Mouse (Mus musculus): ENCODE results near the gene Epha4. TPM values are rescaled to one million over a fixed set of nuclear protein-coding genes. Genes with fewer than 3 reads are reported as not detected.

Gene Epha4
- polyA plus RNA-seq (2016; fragmentation: Nextera tagmentation; extraction: Ambion mirVana): 24.9 and 44.3 TPM in 2 replicates

DNA sequence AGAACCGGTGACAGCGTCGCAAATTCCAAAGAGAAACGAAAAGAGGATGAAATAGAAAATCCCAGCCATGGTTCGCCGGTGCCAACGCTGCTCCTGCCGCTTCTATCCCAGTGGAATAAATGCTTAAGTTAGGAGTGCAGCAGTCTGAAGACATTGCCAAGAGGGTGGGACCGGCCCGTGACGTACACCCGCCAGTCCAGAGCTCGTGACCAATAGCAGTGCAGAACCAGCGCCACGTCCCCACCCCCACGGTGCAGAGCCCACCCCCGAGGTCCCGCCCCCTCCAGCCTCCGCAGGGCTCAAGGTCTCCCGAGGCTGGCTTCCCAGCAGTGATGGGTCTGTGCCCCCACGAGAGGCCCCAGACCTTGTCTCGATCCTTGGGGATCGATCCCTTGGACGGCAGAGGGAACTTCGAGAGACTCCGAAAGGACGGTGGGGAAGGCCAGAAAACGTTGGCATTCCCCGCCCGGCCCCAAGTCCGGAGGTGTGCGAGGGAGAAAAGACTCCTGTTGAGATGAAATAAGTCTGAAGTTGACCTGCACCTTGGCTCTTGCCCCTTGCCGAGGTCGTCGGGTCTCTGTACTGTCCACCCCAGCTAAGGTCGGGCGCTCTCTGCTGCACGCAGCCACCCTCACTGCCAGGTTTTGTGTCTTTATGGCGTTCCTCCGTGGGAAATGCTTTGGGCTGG lies at the start of gene Epha4:
Epha4 (minus strand) TSS at position 126 of the 688 bp plus-strand sequence.
- Histone ChIP-seq H3K27me3 (ENCODE audit: low read depth, poor library complexity, severe bottlenecking) (peaks cover 17% of the 10 kb centered on the region), H3K9me3 (replicated peaks) (no peaks in the 10 kb centered on the region), H3K27ac (peak within 1 kb of the TSS; percentile 91), H3K4me3 (peak within 1 kb of the TSS; percentile 81), H3K4me1 (peaks cover 46% of the 10 kb centered on the region), H3K36me3 (peaks cover 10% of the 10 kb centered on the region)
- DNase-seq (ENCODE audit: low spot score): peak; percentile 93
- under 1% methylated on average over 40 of the region's 40 CpGs for WGBS

GRCm38 (mm10) chr1:77556199-77556598 lies 41.3 kb upstream of the Epha4 start:
- DNase-seq (ENCODE audit: low spot score): no peak
- no peak overlapping the region for H3K4me3 ChIP-seq
- WGBS: 85% methylated on average over 3 of the region's 3 CpGs

GRCm38 (mm10) chr1:77551927-77552326 lies 37.0 kb upstream of the Epha4 start:
- Histone ChIP-seq H3K4me3 (no peak overlapping the region), H3K36me3 (no peaks in the 10 kb centered on the region), H3K27ac (no peak overlapping the region), H3K9me3 (replicated peaks) (no peaks in the 10 kb centered on the region), H3K27me3 (ENCODE audit: low read depth, poor library complexity, severe bottlenecking) (no peaks in the 10 kb centered on the region), H3K4me1 (no peaks in the 10 kb centered on the region)
- no peak for DNase-seq (ENCODE audit: low spot score)
- WGBS: 94% methylated on average over 7 of the region's 7 CpGs

More at GRCm38 (mm10) chr1:77556199-77556598, 41.3 kb upstream of the Epha4 start:
- no peaks in the 10 kb centered on the region for H3K4me1 ChIP-seq
- H3K27me3 ChIP-seq (ENCODE audit: low read depth, poor library complexity, severe bottlenecking): no peaks in the 10 kb centered on the region
- H3K27ac ChIP-seq: no peak overlapping the region
- H3K36me3 ChIP-seq: no peaks in the 10 kb centered on the region
- H3K9me3 ChIP-seq (replicated peaks): no peaks in the 10 kb centered on the region

DNA sequence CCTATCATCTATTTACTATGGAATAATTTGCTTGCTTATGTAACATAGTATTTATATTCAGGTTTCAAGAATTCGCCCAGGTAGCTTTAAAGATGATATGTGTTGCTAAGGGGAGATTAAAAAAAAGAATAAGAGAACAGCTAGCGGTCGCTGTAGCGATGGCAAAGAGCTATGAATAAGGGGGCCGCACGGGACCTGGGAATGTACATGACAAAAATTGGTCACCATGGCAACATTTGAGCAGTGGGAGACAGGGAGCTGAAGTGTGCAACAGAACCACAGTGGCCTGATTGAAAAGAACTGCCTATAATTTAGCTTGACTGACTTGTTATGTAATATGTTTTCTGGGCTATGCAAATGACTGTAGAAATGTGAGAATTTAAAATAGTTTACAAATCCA lies 30.8 kb upstream of the Epha4 start:
- no peak overlapping the region for H3K27ac ChIP-seq
- WGBS: 83% methylated on average over 6 of the region's 6 CpGs
- H3K4me1 ChIP-seq: no peaks in the 10 kb centered on the region
- H3K9me3 ChIP-seq (replicated peaks): no peaks in the 10 kb centered on the region
- no peak overlapping the region for H3K4me3 ChIP-seq
- no peak for DNase-seq (ENCODE audit: low spot score)
- H3K36me3 ChIP-seq: no peaks in the 10 kb centered on the region
- H3K27me3 ChIP-seq (ENCODE audit: low read depth, poor library complexity, severe bottlenecking): no peaks in the 10 kb centered on the region

- Histone ChIP-seq H3K4me3 (no peak overlapping the region), H3K4me1 (no peaks in the 10 kb centered on the region), H3K9me3 (replicated peaks) (no peaks in the 10 kb centered on the region), H3K27ac (no peak overlapping the region), H3K36me3 (no peaks in the 10 kb centered on the region), H3K27me3 (ENCODE audit: low read depth, poor library complexity, severe bottlenecking) (no peaks in the 10 kb centered on the region)
- 94% methylated on average over 1 of the region's 1 CpGs for WGBS
- DNase-seq (ENCODE audit: low spot score): no peak
Observed at GRCm38 (mm10) chr1:77545035-77545434, 30.1 kb upstream of the Epha4 start.

GRCm38 (mm10) chr1:77544279-77544678 lies 29.4 kb upstream of the Epha4 start:
- H3K36me3 ChIP-seq: no peaks in the 10 kb centered on the region
- no peak overlapping the region for H3K4me3 ChIP-seq
- 38% methylated on average over 3 of the region's 3 CpGs for WGBS
- H3K9me3 ChIP-seq (replicated peaks): no peaks in the 10 kb centered on the region
- no peaks in the 10 kb centered on the region for H3K27me3 ChIP-seq (ENCODE audit: low read depth, poor library complexity, severe bottlenecking)
- no peak for DNase-seq (ENCODE audit: low spot score)
- H3K4me1 ChIP-seq: no peaks in the 10 kb centered on the region
- H3K27ac ChIP-seq: no peak overlapping the region

GRCm38 (mm10) chr1:77539945-77540344 lies 25.1 kb upstream of the Epha4 start:
- Histone ChIP-seq H3K36me3 (no peaks in the 10 kb centered on the region), H3K27ac (no peak overlapping the region), H3K4me1 (no peaks in the 10 kb centered on the region), H3K27me3 (ENCODE audit: low read depth, poor library complexity, severe bottlenecking) (no peaks in the 10 kb centered on the region), H3K4me3 (no peak overlapping the region), H3K9me3 (replicated peaks) (no peaks in the 10 kb centered on the region)
- 88% methylated on average over 12 of the region's 12 CpGs for WGBS
- no peak for DNase-seq (ENCODE audit: low spot score)

DNA sequence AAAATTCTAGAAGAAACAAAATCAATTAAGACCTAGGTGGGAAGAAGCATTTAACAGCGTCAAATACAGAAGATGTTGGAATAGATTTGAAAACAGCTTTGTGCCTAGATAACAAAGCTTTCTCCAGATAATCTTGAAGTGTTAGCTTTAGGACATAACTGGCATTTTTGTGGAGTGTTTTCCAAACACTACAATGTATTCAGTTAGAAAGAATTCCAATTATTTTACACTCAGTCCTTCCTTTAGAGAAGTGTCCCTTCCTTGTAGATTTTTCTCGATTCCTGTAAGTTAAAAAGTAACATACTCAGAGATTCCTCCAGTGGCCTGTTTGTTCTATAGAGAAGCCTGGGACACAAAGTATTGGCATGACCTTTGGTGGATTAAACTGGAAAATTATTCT lies 23.7 kb upstream of the Epha4 start:
- WGBS: 88% methylated on average over 2 of the region's 2 CpGs
- no peak overlapping the region for H3K4me3 ChIP-seq

DNA sequence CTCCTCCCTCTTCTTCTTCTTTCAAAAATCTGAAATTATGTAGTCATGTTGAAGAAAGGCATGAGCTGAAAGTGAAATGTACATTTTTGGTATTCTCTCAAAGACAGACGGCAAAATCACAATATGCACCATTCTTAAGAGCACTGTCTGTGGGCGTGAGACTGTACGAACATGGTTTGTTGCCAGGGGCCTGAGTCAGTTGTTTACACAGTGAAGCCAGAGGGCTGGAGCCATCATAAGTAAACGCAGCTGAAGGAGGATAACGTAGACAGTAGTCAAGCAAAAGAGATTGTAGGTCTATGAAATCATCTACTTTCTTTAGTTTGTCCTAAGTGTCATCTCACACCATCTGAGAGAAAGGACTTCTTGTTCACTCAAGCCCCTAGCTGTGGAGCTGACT lies 21.0 kb upstream of the Epha4 start:
- no peak for DNase-seq (ENCODE audit: low spot score)
- no peaks in the 10 kb centered on the region for H3K9me3 ChIP-seq (replicated peaks)
- no peaks in the 10 kb centered on the region for H3K27me3 ChIP-seq (ENCODE audit: low read depth, poor library complexity, severe bottlenecking)
- no peaks in the 10 kb centered on the region for H3K36me3 ChIP-seq
- H3K4me1 ChIP-seq: no peaks in the 10 kb centered on the region
- no peak overlapping the region for H3K4me3 ChIP-seq
- H3K27ac ChIP-seq: no peak overlapping the region
- 87% methylated on average over 5 of the region's 5 CpGs for WGBS

More for the DNA sequence above, 23.7 kb upstream of the Epha4 start:
- no peak for DNase-seq (ENCODE audit: low spot score)
- Histone ChIP-seq H3K9me3 (replicated peaks) (no peaks in the 10 kb centered on the region), H3K4me1 (no peaks in the 10 kb centered on the region), H3K27me3 (ENCODE audit: low read depth, poor library complexity, severe bottlenecking) (no peaks in the 10 kb centered on the region), H3K27ac (no peak overlapping the region), H3K36me3 (no peaks in the 10 kb centered on the region)

DNA sequence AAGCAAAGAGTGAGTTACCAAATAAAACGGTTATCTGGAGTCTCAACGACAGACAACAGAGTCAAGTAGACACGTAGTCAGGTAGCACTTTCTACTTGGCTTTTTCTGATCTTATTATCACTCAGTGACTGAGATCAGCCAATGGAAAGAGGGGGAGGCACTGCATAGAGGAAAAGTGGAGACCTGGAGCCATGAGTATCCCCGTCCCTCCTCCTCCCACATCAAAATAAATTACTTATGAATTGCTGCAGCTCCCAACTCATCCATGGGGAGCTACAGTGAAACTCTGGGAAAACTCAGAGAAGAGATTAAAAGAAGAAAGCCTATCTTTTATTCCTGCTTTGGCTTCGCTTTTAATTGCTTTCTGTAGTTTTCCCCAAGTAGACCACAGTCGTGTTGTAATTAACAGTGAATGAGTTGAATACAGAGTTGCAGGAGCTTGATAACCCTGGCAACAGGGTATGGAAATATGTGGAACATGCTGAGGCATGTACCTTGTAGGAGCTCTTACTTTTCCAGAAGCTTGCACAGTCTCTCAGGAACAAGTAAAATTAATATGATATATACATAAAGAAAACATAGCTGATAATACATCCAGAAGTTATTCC lies 17.8 kb upstream of the Epha4 start:
- H3K27ac ChIP-seq: no peak overlapping the region

DNA sequence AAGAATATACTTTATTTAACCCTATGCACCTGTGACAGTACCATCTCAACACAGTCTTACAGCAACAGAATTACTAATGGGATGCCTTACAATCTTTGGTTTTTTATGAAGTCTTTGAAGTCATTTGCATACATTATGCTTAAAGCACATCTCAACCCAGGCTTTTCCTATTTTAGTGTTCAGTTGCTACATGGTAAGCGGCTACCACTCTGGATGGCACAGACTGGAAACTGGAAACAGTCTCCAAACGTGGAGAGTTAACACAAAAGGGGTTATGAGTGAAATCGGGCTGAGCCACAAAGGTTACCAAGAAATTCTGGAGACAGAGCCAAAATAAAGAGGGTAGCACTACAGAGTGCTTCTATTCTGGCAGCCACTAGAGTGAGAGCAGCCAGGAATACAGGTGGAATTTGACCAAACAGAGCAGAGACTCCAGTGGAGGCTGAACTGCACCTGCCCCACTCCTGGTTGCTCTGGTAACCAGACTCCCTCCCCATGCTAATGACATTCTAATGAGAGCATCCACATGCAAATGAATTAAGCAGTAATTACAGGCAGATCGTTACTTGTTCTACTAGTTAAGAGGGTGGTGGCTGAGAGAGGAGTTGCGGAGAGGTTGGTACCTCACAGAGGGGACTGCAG lies 17.2 kb upstream of the Epha4 start:
- Histone ChIP-seq H3K9me3 (replicated peaks) (no peaks in the 10 kb centered on the region), H3K27me3 (ENCODE audit: low read depth, poor library complexity, severe bottlenecking) (no peaks in the 10 kb centered on the region), H3K4me1 (no peaks in the 10 kb centered on the region), H3K36me3 (no peaks in the 10 kb centered on the region), H3K27ac (no peak overlapping the region), H3K4me3 (no peak overlapping the region)
- WGBS: 56% methylated on average over 5 of the region's 5 CpGs
- no peak for DNase-seq (ENCODE audit: low spot score)

More for the DNA sequence above, 17.8 kb upstream of the Epha4 start:
- H3K9me3 ChIP-seq (replicated peaks): no peaks in the 10 kb centered on the region
- no peaks in the 10 kb centered on the region for H3K27me3 ChIP-seq (ENCODE audit: low read depth, poor library complexity, severe bottlenecking)
- WGBS: 47% methylated on average over 6 of the region's 6 CpGs
- no peak overlapping the region for H3K4me3 ChIP-seq
- no peaks in the 10 kb centered on the region for H3K4me1 ChIP-seq
- no peaks in the 10 kb centered on the region for H3K36me3 ChIP-seq
- DNase-seq (ENCODE audit: low spot score): no peak

- no peaks in the 10 kb centered on the region for H3K27me3 ChIP-seq (ENCODE audit: low read depth, poor library complexity, severe bottlenecking)
- H3K9me3 ChIP-seq (replicated peaks): no peaks in the 10 kb centered on the region
- H3K4me1 ChIP-seq: peaks cover 19% of the 10 kb centered on the region
- 82% methylated on average over 8 of the region's 8 CpGs for WGBS
- no peak overlapping the region for H3K27ac ChIP-seq
- H3K36me3 ChIP-seq: no peaks in the 10 kb centered on the region
- no peak overlapping the region for H3K4me3 ChIP-seq
- DNase-seq (ENCODE audit: low spot score): no peak
Observed at GRCm38 (mm10) chr1:77525082-77525481, 10.2 kb upstream of the Epha4 start.

- no peak overlapping the region for H3K4me3 ChIP-seq
- WGBS: 79% methylated on average over 2 of the region's 2 CpGs
- peaks cover 19% of the 10 kb centered on the region for H3K4me1 ChIP-seq
- no peaks in the 10 kb centered on the region for H3K36me3 ChIP-seq
- DNase-seq (ENCODE audit: low spot score): no peak
- no peaks in the 10 kb centered on the region for H3K9me3 ChIP-seq (replicated peaks)
- no peak overlapping the region for H3K27ac ChIP-seq
- peaks cover 7% of the 10 kb centered on the region; the same call in 1 of the 2 replicates for H3K27me3 ChIP-seq (ENCODE audit: low read depth, poor library complexity, severe bottlenecking)
Observed at GRCm38 (mm10) chr1:77523354-77523753, 8.5 kb upstream of the Epha4 start.

All from limb, embryonic 10.5 days (tissue).